Mouse (Mus musculus) cerebellum, adult 2 months (tissue): Measurements from ENCODE around the gene Kcnc3. TPM values are rescaled to one million over a fixed set of nuclear protein-coding genes. Genes with fewer than 3 reads are reported as not detected.
A peak's percentile ranks its signal among the peaks of the same experiment; 100 is the strongest.

Source experiments
- DNase-seq, 2 experiments: peaks; one replicate each; pipeline ENCODE4 v3.0.0; 2021
- H3K27ac ChIP-seq: fragments of 200-500 bp; 2 replicates; pipeline ENCODE4 v1.5.1; 2012; ENCODE audit warnings: low read length, control low read depth, inconsistent platforms; ENCODE audit not compliant: insufficient read depth
- H3K27me3 ChIP-seq: fragments of 200-500 bp; 2 replicates; pipeline ENCODE4 v1.6.1; 2012; ENCODE audit warnings: inconsistent platforms, mild to moderate bottlenecking, low read length, moderate library complexity; ENCODE audit not compliant: control insufficient read depth, insufficient read depth
- H3K4me1 ChIP-seq: fragments of 200-500 bp; 2 replicates; pipeline ENCODE4 v1.6.1; 2011; ENCODE audit warnings: low read length; ENCODE audit not compliant: control insufficient read depth, insufficient read depth
- H3K4me3 ChIP-seq: fragments of 200-500 bp; replicated peaks from 2 replicates; pipeline ENCODE3; 2011; ENCODE audit warnings: mild to moderate bottlenecking, low read depth, low read length, control low read depth; ENCODE audit not compliant: insufficient read depth
- CTCF ChIP-seq: fragments of 200-500 bp; IDR thresholded peaks from 2 replicates; pipeline ENCODE4 v1.5.1; 2011; ENCODE audit warnings: low read depth, mild to moderate bottlenecking, control low read depth, low read length, moderate library complexity, borderline replicate concordance; ENCODE audit not compliant: insufficient read depth
- POLR2A ChIP-seq: fragments of 200-500 bp; IDR thresholded peaks from 2 replicates; pipeline ENCODE4 v1.6.1; 2011; ENCODE audit warnings: low read length, control low read depth, borderline replicate concordance; ENCODE audit not compliant: insufficient read depth
- WGBS: fragments of 180-500 bp; shearing (Covaris S2); methylation state at CpG from one replicate; pipeline ENCODE4 v1.1.7; 2018; 5-methylcytosine and 5-hydroxymethylcytosine counted together
- polyA plus RNA-seq: library from polyadenylated mRNA; depleted of rRNA; stranded (reverse); fragments of >200 nt; gene quantifications from 2 replicates; pipeline ENCODE4 v1.2.3, GENCODE M21; 2012

Kcnc3 gene
- polyA plus RNA-seq, 1 experiment, result 368 TPM

DNA sequence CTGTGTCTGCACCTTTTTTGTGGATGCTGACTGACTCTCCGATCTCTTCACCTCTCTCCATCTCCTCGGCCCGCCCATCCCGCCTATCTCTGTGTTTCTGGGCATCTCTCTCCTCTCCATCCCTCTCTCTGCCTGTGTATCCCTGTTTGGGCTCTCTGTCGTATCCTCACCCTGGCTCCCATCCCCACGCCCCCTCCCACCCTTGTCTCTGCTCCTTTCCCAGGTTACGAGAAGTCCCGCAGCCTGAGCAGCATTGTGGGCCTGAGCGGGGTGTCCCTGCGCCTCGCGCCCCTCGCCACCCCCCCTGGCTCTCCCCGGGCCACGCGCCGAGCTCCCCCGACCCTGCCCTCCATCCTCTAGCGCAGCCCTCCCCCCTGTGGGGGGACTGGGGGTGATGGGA is 11.2 kb downstream of the Kcnc3 start:
- peak in 1 of 2 experiments; percentile 50 for DNase-seq
- no peak for TF ChIP-seq CTCF
- TF ChIP-seq POLR2A, result no peak
- WGBS, result 21% methylated on average over 19 of the region's 19 CpGs
- no peak overlapping the region for H3K27ac ChIP-seq
- H3K4me1 ChIP-seq, result peaks cover 68% of the 10 kb centered on the region
- no peaks in the 10 kb centered on the region for H3K27me3 ChIP-seq
- H3K4me3 ChIP-seq, result no peak overlapping the region

DNA sequence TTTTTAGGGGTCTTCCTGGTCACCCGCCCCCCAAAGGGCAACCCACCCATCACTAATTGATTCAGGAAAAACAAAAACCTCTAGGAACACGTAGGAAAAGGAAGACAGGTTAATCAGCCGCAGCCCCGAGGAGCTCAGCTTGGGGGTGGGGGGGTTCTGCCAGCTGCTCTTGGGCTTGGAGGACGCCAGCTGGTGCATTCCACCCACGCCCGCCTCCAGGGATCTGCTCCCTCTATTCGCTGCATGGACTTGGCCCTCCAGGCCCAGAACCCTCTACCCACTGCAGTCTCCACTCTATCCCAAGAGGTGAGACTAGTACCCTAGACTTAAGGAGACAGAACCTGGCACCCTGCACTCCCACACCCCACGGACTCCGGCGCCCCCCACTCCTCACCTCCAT is 12.0 kb downstream of the Kcnc3 start:
- Histone ChIP-seq H3K4me1 (peaks cover 66% of the 10 kb centered on the region), H3K27me3 (no peaks in the 10 kb centered on the region), H3K4me3 (no peak overlapping the region), H3K27ac (peak overlapping the region; percentile 91)
- TF ChIP-seq CTCF, result no peak
- 0 out of 2 replicates have a peak, but pooled peaks have one; percentile 7 for TF ChIP-seq POLR2A
- WGBS, result 5% methylated on average over 11 of the region's 11 CpGs
- peak; percentile 81 to 85 for DNase-seq

DNA sequence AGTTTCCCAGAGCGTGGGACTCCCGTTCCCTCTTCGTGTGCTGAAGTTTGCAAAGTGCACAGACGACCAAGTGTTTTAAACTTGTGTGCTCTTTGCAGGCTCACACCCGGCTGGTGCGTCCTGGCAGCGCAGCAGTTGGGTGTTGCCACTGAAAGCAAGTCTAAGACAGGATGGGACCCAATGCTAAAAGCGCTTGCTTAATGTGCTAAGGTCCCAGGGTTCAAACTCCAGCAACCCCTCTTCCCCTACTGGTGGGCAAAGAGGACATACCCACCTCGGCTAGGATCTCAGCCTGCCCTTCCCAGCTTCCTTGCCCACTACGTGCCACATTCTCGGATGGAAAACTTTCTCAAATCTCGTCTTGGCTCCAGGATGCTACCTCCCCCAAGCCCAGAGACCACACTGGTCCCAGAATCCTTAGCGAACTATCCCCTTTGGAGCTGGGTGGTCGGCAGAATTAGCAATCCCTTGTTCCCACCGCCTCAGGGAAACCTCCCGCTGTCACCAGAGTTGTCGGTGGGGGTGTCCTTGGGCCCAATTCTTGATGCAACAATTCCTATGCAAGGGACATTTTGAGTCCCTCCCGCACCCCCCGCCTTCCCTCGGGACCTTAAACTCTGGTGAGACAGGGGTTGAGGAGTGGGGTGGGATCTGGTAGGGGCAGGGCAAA is 12.9 kb downstream of the Kcnc3 start:
- TF ChIP-seq CTCF (no peak), POLR2A (0 out of 2 replicates have a peak, but pooled peaks have one; percentile 12)
- no peaks in the 10 kb centered on the region for H3K27me3 ChIP-seq
- 11% methylated on average over 20 of the region's 20 CpGs for WGBS

DNA sequence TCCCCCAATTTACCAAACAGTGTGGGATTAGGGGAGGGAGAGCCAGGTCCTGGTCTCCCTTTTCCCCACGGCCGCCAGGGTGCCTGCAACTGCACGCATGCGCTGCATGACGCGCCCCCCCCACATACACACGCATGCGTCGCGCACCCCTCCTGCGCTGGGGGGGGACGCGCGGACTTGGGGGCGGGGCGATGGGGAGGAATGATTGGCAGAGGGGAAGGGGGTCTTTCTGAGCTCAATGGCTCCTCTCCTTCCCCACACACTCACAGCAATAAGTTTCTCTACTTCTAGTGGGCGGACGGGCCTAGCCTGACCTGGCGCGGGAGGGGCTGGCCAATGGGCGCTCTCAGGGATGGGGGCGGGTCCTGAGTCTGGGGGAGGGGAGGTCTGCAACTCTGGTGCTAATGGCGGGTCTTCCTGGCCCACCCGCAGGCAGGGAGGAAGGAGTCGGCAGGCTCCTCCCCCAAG is 13.7 kb downstream of the Kcnc3 start:
- Histone ChIP-seq H3K27me3 (no peaks in the 10 kb centered on the region), H3K4me3 (no peak overlapping the region), H3K27ac (peak overlapping the region; percentile 12; the same call in 1 of the 2 replicates), H3K4me1 (peaks cover 55% of the 10 kb centered on the region)
- WGBS, result 2% methylated on average over 24 of the region's 25 CpGs
- TF ChIP-seq POLR2A (0 out of 2 replicates have a peak, but pooled peaks have one; percentile 52), CTCF (peak; percentile 50; the same call in 1 of the 2 replicates)
- DNase-seq, result peak; percentile 70

More for the DNA sequence above, 12.9 kb downstream of the Kcnc3 start:
- peak overlapping the region; percentile 32 for H3K27ac ChIP-seq
- H3K4me3 ChIP-seq, result no peak overlapping the region
- peaks cover 57% of the 10 kb centered on the region for H3K4me1 ChIP-seq
- peak; percentile 41 to 57 for DNase-seq

DNA sequence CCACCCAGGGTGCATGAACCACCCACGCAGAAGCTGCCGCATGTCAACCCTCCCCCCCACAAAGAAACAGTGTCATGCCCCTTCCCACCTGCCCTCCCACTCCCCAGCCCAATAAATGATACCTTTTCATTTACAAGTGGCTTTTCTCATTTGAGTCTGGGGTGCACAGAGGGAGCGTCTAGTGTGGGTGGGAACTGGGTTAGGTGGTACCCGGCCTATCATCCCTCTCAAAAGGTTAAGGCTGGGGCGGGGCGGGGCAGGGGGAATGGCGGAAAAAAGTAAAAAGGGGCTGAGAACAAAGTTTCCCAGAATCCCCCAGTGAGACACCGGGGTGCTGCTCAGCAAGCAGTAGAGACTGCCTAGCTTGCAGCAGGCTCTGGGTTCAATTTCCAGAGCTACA is 14.2 kb downstream of the Kcnc3 start:
- Histone ChIP-seq H3K27me3 (no peaks in the 10 kb centered on the region), H3K4me3 (no peak overlapping the region), H3K27ac (no peak overlapping the region), H3K4me1 (peaks cover 51% of the 10 kb centered on the region)
- no peak for TF ChIP-seq CTCF
- TF ChIP-seq POLR2A, result no peak
- DNase-seq, result peak in 1 of 2 experiments; percentile 31
- 6% methylated on average over 8 of the region's 8 CpGs for WGBS

DNA sequence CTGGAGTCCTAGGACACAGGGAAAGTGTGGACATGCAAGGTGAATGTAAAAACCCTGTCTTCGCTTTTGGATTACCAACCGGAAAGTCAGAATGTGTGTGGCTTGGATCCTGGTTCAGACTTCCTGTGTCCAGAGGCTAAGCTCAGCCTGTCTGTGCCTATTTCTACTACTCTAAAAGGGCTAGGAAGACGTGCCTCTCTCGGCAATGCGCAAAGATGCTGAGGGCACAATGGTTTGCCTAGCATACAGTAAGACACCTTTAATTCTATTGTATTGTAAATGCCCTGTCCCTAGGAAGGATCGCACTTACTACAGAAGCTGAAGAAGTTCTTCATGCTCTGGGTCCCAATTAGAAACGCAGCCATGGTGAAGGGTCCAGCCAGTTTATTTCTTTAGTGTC is 15.0 kb downstream of the Kcnc3 start:
- WGBS, result 42% methylated on average over 7 of the region's 7 CpGs

DNA sequence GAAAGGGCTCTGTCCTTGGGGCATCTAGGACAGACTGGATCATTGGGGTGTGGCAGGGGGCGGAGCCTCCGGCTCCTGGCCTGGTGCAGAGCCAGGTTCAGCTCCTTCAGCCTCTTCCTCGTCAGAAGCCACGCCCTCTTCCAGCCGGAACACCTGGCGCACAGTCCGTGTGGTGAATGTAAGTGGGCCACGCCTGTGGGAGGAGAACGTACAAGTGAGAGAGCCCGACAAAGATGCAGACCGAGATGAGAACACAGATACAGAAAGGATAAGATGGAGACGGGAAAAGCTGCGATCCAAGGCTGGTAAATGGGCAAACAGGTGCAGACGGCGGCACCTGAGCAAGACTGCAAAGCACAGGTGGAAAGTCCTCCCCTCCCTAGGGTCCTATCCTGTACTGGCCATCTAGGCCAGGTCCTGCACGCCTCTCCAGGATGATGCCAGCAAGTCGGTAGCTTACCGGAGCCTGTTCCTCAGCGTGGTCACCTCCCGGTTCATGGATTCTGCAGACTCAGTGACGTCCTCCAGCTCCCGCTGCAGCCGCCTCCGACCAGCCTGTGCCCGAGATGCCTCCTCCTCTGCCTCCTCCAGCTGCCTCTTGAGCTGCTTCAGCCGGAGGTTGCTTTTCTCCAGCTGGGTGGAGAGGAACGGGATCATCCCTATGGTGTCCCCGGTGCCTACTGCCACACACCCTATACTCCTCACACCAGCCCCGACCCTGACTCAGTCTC is 15.9 kb downstream of the Kcnc3 start:
- Histone ChIP-seq H3K27me3 (no peaks in the 10 kb centered on the region), H3K27ac (0 out of 2 replicates have a peak overlapping the region, but pooled peaks have one; percentile 23), H3K4me3 (no peak overlapping the region), H3K4me1 (peaks cover 38% of the 10 kb centered on the region)
- TF ChIP-seq POLR2A (no peak), CTCF (no peak)
- 15% methylated on average over 29 of the region's 29 CpGs for WGBS
- DNase-seq, result peak; percentile 61 to 63

More for the DNA sequence above, 15.0 kb downstream of the Kcnc3 start:
- no peaks in the 10 kb centered on the region for H3K27me3 ChIP-seq
- peaks cover 42% of the 10 kb centered on the region for H3K4me1 ChIP-seq
- peak in 1 of 2 experiments; percentile 44 for DNase-seq
- no peak for TF ChIP-seq POLR2A
- no peak for TF ChIP-seq CTCF
- 0 out of 2 replicates have a peak overlapping the region, but pooled peaks have one; percentile 15 for H3K27ac ChIP-seq
- no peak overlapping the region for H3K4me3 ChIP-seq
